Mouse (Mus musculus): Measurements from ENCODE around the gene Prss30. TPM values are rescaled to one million over a fixed set of nuclear protein-coding genes. Genes with fewer than 3 reads are reported as not detected.

Gene Prss30
- total RNA-seq, 2 experiments from 2014 or later, result 0.22 TPM; not detected in 1

Small RNAs within 50 kb of the gene (microRNA-seq; reads per million reads assigned to microRNA genes)
- gene Gm27700, result not detected

Other genes starting within 250 kb of the Prss30 start
- gene Paqr4, start 239.7 kb downstream of the Prss30 start, total RNA-seq (2021), result 10 to 100 TPM; 46.4 to 50.7 TPM
- gene Kremen2, start 234.7 kb downstream of the Prss30 start, total RNA-seq (2021), result under 1 TPM; 0.46 to 0.87 TPM
- gene Flywch1, start 209.0 kb downstream of the Prss30 start, total RNA-seq (2021), result 10 to 100 TPM; 87.6 to 92.3 TPM
- gene Flywch2, start 194.5 kb downstream of the Prss30 start, total RNA-seq (2021), result 10 to 100 TPM; 19.4 to 20.2 TPM
- gene Srrm2, start 190.0 kb downstream of the Prss30 start, total RNA-seq (2021), result 100 to 1,000 TPM; 518 to 552 TPM
- gene Elob, start 151.4 kb downstream of the Prss30 start, total RNA-seq (2021), result 100 to 1,000 TPM; 435 to 447 TPM
- under 1 TPM; 0.34 to 0.48 TPM for gene Prss33, start 144.5 kb downstream of the Prss30 start, total RNA-seq (2021)
- gene Prss32, start 136.7 kb downstream of the Prss30 start, total RNA-seq (2021), result 1 to 10 TPM in 1 of 2 experiments, under 1 TPM in 1; 0.74 to 1.4 TPM
- gene Prss41, start 136.4 kb downstream of the Prss30 start, total RNA-seq (2021), result 1 to 10 TPM; 3.8 to 4.7 TPM
- gene Prss21, start 112.5 kb downstream of the Prss30 start, total RNA-seq (2021), result not detected
- not detected for gene Dcpp1, start 99.7 kb downstream of the Prss30 start, total RNA-seq (2021)
- gene Dcpp2, start 99.7 kb downstream of the Prss30 start, total RNA-seq (2021), result not detected
- gene Dcpp3, start 63.1 kb downstream of the Prss30 start, total RNA-seq (2021), result not detected
- gene Sbp, start 38.9 kb downstream of the Prss30 start, total RNA-seq (2021), result not detected
- gene Sbpl, start 25.3 kb downstream of the Prss30 start, total RNA-seq (2021), result not detected
- not detected for gene Prss22, start 17.5 kb upstream of the Prss30 start, total RNA-seq (2021)
- gene Prss27, start 57.6 kb upstream of the Prss30 start, total RNA-seq (2021), result not detected
- 10 to 100 TPM; 67.0 to 68.4 TPM for gene Kctd5, start 92.9 kb upstream of the Prss30 start, total RNA-seq (2021)
- gene Pdpk1, start 170.4 kb upstream of the Prss30 start, total RNA-seq (2021), result 10 to 100 TPM; 67.0 to 68.3 TPM
- 10 to 100 TPM; 30.2 to 32.0 TPM for gene Amdhd2, start 183.2 kb upstream of the Prss30 start, total RNA-seq (2021)
- 100 to 1,000 TPM; 770 to 834 TPM for gene Atp6v0c, start 189.1 kb upstream of the Prss30 start, total RNA-seq (2021)
- 10 to 100 TPM; 82.8 to 91.5 TPM for gene Tbc1d24, start 225.0 kb upstream of the Prss30 start, total RNA-seq (2021)
- gene Ntn3, start 229.0 kb upstream of the Prss30 start, total RNA-seq (2021), result 10 to 100 TPM; 15.8 to 16.4 TPM
- gene Tedc2, start 240.3 kb upstream of the Prss30 start, total RNA-seq (2021), result 10 to 100 TPM; 12.6 to 13.7 TPM